Mouse (Mus musculus) midbrain, embryonic 13.5 days (tissue): ENCODE results near the gene Ralgapa1. TPM values are rescaled to one million over a fixed set of nuclear protein-coding genes. Genes with fewer than 3 reads are reported as not detected.

ENCODE experiments used
- ATAC-seq: fragments of 200-750 bp; cut with Nextera tagmentation; 2 replicates; pipeline ENCODE4 v1.8.0; 2017; ENCODE audit warnings: mild to moderate bottlenecking, moderate TSS enrichment, moderate library complexity
- H3K27ac ChIP-seq: fragments of 300-500 bp; sonication (generic); 2 replicates; pipeline ENCODE4 v1.5.1; 2015; ENCODE audit warnings: inconsistent platforms, mild to moderate bottlenecking, moderate library complexity
- H3K27me3 ChIP-seq: fragments of 300-500 bp; sonication (generic); 2 replicates; pipeline ENCODE4 v1.6.1; 2015; ENCODE audit warnings: mild to moderate bottlenecking, inconsistent platforms
- H3K36me3 ChIP-seq: fragments of 300-500 bp; sonication (generic); 2 replicates; pipeline ENCODE4 v1.6.1; 2015; ENCODE audit warnings: mild to moderate bottlenecking, inconsistent platforms
- H3K4me1 ChIP-seq: fragments of 300-500 bp; sonication (generic); replicated peaks from 2 replicates; pipeline ENCODE4 v1.6.1; 2015; ENCODE audit warnings: inconsistent platforms
- H3K4me2 ChIP-seq: fragments of 300-500 bp; sonication (generic); replicated peaks from 2 replicates; pipeline ENCODE4 v1.6.1; 2015; ENCODE audit warnings: moderate library complexity, mild to moderate bottlenecking, inconsistent platforms
- H3K4me3 ChIP-seq: fragments of 300-500 bp; sonication (generic); replicated peaks from 2 replicates; pipeline ENCODE4 v1.5.1; 2015; ENCODE audit warnings: mild to moderate bottlenecking, inconsistent platforms
- H3K9ac ChIP-seq: fragments of 300-500 bp; sonication (generic); replicated peaks from 2 replicates; pipeline ENCODE4 v1.6.1; 2015; ENCODE audit warnings: mild to moderate bottlenecking, inconsistent platforms
- H3K9me3 ChIP-seq: fragments of 300-500 bp; sonication (generic); 2 replicates; pipeline ENCODE4 v1.6.1; 2016; ENCODE audit warnings: mild to moderate bottlenecking, inconsistent platforms
- WGBS: fragments of 180-500 bp; shearing (Covaris S2); methylation state at CpG from one replicate; pipeline ENCODE4 v1.1.7; 2015; 5-methylcytosine and 5-hydroxymethylcytosine counted together
- polyA plus RNA-seq: library from polyadenylated mRNA; unstranded; fragments of >200 nt; fragmentation: Nextera tagmentation; extraction: Ambion mirVana; gene quantifications from 2 replicates; pipeline ENCODE4 v1.2.1, GENCODE M21; 2015

Gene Ralgapa1
- polyA plus RNA-seq, 1 experiment from 2014 or later = 21.8 TPM

DNA sequence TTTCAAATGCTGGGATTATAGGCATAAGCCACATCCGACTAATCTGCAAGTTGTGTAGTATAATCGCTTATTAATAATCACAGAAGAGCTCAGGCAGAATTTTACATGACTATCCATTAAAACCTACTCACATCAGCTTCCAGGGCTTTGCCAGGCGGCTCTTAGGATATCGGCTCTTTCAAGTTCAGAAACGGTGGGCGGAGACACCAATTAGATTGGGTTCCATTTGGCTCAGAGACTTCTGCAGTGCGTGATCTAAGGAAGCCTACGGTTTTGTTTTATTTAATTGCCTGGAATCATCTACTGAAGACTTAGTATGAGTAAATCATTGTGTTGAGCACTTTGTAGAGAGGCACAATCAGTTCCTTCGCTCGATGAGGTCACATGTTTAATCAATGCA lies 249.3 kb downstream of the Ralgapa1 start:
- Histone ChIP-seq H3K27me3 (no peaks in the 10 kb centered on the region), H3K9me3 (no peaks in the 10 kb centered on the region), H3K4me1 (peaks cover 6% of the 10 kb centered on the region), H3K36me3 (no peaks in the 10 kb centered on the region), H3K4me3 (no peak overlapping the region), H3K27ac (no peak overlapping the region), H3K9ac (no peak overlapping the region), H3K4me2 (no peak overlapping the region)
- 79% methylated on average over 10 of the region's 10 CpGs for WGBS
- ATAC-seq = no peak

DNA sequence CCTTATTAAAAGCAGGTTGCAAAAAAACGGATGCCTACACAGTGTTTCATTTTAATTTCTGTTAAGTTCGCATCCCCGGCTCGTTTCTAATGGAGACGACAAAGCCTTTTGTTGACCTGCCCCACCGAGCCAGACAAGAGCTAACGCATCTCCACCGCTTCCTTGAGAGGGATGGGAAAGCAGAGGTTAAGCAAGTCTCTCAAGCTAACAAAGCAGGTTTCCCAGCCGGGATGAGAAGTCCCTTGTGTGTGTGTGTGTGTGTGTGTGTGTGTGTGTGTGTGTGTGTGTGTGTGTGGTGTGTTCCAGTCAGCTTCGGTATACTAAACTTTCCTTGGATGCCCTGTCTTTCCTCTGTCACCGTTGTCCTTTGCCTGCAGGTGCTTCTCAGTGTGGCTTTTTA lies 249.8 kb downstream of the Ralgapa1 start:
- no peak overlapping the region for H3K4me3 ChIP-seq
- H3K27ac ChIP-seq = no peak overlapping the region
- peaks cover 6% of the 10 kb centered on the region for H3K4me1 ChIP-seq
- ATAC-seq = no peak
- H3K27me3 ChIP-seq = no peaks in the 10 kb centered on the region
- H3K9me3 ChIP-seq = no peaks in the 10 kb centered on the region
- 63% methylated on average over 10 of the region's 11 CpGs for WGBS
- H3K4me2 ChIP-seq = no peak overlapping the region
- H3K9ac ChIP-seq = no peak overlapping the region
- no peaks in the 10 kb centered on the region for H3K36me3 ChIP-seq

DNA sequence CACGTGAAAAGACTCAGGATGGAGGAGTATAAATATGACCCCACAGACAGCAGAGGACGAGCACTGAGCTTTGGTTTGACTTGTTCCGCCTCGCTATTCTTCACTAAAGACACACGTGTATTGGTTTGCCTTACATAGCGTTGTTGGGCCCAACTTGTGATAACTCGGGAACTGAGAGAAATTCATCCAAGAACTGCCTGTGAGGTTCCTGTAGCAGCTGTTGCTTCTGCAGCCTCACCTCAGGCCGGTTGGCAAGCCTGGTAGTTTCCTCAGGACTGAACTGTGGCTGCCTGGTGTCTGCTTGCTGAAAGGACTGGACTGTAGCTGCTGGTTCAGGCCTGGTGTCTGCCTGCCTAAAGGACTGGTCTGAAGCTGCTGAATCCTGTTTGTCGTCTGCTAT lies 250.3 kb downstream of the Ralgapa1 start:
- Histone ChIP-seq H3K4me1 (peaks cover 6% of the 10 kb centered on the region), H3K4me3 (no peak overlapping the region), H3K9me3 (no peaks in the 10 kb centered on the region), H3K4me2 (no peak overlapping the region), H3K36me3 (no peaks in the 10 kb centered on the region), H3K9ac (no peak overlapping the region), H3K27me3 (no peaks in the 10 kb centered on the region), H3K27ac (no peak overlapping the region)
- 91% methylated on average over 9 of the region's 9 CpGs for WGBS
- ATAC-seq = no peak

DNA sequence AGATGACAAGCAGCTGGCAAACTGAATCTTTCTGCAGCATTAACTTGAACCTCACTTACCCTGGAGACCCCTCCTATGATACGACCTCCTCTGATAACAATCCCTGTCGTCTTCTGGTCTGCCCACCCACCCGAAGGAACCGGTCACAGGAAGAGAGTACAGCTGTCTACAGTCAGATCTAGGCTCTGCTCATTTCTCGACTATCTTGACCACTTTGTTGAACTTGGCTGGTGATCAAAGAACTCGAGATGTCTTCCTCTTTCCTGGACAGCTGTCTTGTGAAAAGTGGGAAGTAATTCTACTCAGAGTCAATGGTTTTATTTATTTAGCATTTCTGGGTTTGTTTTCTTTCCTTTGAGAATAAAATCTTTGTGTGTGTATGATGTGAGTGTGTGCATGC lies 251.3 kb downstream of the Ralgapa1 start:
- H3K27me3 ChIP-seq = no peaks in the 10 kb centered on the region
- 87% methylated on average over 6 of the region's 6 CpGs for WGBS
- H3K4me3 ChIP-seq = no peak overlapping the region
- no peak overlapping the region for H3K4me2 ChIP-seq
- no peak overlapping the region for H3K27ac ChIP-seq
- no peaks in the 10 kb centered on the region for H3K36me3 ChIP-seq
- ATAC-seq = no peak
- H3K4me1 ChIP-seq = peaks cover 6% of the 10 kb centered on the region
- H3K9me3 ChIP-seq = no peaks in the 10 kb centered on the region
- no peak overlapping the region for H3K9ac ChIP-seq

DNA sequence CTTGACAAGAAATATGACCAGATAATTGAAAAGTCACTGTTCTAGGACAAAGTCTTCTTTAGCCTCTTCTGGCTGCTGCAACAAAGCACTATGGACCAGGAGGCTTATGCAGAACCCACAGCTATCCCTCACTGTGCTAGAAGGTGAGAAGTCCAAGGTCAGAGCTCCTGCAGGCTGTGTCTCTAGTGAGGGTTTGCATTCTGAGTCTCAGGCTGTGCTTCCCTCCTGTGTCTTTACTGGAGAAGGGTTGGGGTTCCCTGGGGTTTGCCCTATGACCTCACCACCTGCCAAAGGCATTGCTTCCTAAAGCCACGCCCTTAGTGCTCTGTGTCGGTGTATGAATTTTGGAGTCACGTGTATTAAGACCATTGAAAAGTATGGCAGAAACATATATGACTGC lies 252.5 kb downstream of the Ralgapa1 start:
- no peak for ATAC-seq
- Histone ChIP-seq H3K4me2 (no peak overlapping the region), H3K9me3 (no peaks in the 10 kb centered on the region), H3K9ac (no peak overlapping the region), H3K27ac (no peak overlapping the region), H3K4me3 (no peak overlapping the region), H3K4me1 (no peaks in the 10 kb centered on the region), H3K36me3 (no peaks in the 10 kb centered on the region), H3K27me3 (no peaks in the 10 kb centered on the region)
- WGBS = 83% methylated on average over 3 of the region's 3 CpGs

DNA sequence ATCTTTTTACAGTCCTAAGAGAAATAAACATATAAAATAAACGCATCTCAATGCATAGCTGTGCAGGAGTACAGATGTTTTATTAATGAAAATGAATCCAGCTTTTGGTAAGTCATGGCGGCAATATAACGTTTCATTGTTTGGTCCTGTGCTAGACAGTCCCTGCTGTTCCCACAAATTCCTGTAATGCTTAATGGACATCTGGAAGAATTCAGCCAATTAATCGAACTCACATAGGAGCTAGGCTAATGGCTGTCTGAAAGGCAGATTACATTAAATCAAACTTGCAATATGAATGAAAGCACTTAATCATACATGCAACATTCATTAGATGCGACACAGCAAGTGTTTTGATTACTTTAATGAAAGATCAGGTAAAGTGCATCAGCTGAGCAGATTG lies 254.1 kb downstream of the Ralgapa1 start:
- WGBS = 85% methylated on average over 5 of the region's 5 CpGs
- H3K27me3 ChIP-seq = no peaks in the 10 kb centered on the region
- H3K9me3 ChIP-seq = no peaks in the 10 kb centered on the region
- H3K4me2 ChIP-seq = no peak overlapping the region
- no peaks in the 10 kb centered on the region for H3K36me3 ChIP-seq
- H3K4me3 ChIP-seq = no peak overlapping the region
- H3K4me1 ChIP-seq = no peaks in the 10 kb centered on the region
- no peak overlapping the region for H3K9ac ChIP-seq
- ATAC-seq = no peak
- no peak overlapping the region for H3K27ac ChIP-seq

DNA sequence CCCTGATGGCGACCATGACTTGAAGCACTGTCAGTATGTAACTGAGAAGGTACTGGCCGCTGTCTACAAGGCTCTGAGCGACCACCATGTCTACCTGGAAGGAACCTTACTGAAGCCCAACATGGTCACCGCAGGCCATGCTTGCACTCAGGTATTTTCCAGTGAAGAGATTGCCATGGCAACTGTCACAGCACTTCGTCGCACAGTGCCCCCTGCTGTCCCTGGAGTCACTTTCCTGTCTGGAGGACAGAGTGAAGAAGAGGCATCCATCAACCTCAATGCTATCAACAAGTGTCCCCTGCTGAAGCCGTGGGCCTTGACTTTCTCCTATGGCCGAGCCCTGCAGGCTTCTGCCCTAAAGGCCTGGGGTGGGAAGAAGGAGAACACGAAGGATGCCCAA lies 255.1 kb downstream of the Ralgapa1 start:
- Histone ChIP-seq H3K9ac (no peak overlapping the region), H3K27ac (no peak overlapping the region), H3K4me1 (no peaks in the 10 kb centered on the region), H3K36me3 (no peaks in the 10 kb centered on the region), H3K9me3 (no peaks in the 10 kb centered on the region), H3K4me3 (no peak overlapping the region), H3K27me3 (no peaks in the 10 kb centered on the region), H3K4me2 (no peak overlapping the region)
- WGBS = 78% methylated on average over 9 of the region's 9 CpGs
- no peak for ATAC-seq

DNA sequence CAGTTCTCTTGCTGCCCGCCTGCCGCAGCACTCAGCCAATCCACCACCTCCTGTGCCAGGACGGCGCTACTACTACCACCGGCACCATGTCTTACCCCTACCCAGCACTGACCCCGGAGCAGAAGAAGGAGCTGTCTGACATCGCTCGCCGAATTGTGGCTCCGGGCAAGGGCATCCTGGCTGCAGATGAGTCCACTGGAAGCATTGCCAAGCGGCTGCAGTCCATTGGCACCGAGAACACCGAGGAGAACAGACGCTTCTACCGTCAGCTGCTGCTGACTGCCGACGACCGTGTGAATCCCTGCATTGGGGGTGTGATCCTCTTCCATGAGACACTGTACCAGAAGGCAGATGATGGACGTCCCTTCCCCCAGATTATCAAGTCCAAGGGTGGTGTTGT lies 255.8 kb downstream of the Ralgapa1 start, which contains the start of gene Aldoart2:
Gene Aldoart2, plus strand, starts transcription at position 34 of the 400 bp plus-strand sequence.
- ATAC-seq = no peak
- peaks cover 5% of the 10 kb centered on the region for H3K4me1 ChIP-seq
- H3K27me3 ChIP-seq = no peaks in the 10 kb centered on the region

DNA sequence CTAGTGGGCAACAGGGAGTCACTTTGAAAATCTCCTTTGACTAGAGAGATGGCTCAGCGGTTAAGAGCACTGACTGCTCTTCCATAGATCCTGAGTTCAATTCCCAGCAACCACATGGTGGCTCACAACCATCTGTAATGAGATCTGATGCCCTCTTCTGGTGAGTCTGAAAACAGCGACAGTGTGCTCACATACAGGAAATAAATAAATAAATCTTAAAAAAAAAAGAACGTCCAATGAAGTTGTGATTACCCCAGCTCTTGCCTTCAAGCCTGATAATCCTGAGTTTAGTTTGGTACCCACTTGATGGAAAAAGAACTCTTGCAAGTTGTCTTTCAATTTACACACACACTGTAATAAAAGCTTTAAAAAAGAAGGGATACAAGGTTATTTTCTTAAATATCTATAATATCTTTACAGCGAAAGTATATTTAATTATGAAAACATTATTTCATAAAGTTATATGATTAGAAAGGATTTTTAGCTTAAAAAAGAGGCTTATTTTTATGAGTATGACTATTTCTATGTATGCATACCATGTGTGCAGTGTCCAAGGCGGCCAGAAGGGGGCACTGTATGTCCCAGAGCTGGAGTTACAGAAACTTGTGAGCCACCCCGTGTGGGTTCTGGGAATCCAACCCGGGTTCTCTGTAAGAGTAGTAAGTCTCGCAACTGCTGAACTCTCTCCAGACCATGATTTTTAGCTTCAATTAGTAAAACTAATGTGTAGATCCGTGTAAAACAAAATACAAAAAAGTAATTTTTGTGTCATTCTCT lies 256.6 kb downstream of the Ralgapa1 start:
- 85% methylated on average over 9 of the region's 9 CpGs for WGBS
- H3K27me3 ChIP-seq = no peaks in the 10 kb centered on the region
- no peak overlapping the region for H3K4me2 ChIP-seq
- no peak overlapping the region for H3K4me3 ChIP-seq
- no peaks in the 10 kb centered on the region for H3K9me3 ChIP-seq
- no peak overlapping the region for H3K9ac ChIP-seq
- no peak overlapping the region for H3K27ac ChIP-seq
- no peaks in the 10 kb centered on the region for H3K36me3 ChIP-seq
- H3K4me1 ChIP-seq = peaks cover 10% of the 10 kb centered on the region
- no peak for ATAC-seq

More for the DNA sequence above, 255.8 kb downstream of the Ralgapa1 start, which contains the start of gene Aldoart2:
- H3K9ac ChIP-seq = no peak within 1 kb of the TSS
- H3K27ac ChIP-seq = no peak within 1 kb of the TSS
- H3K4me3 ChIP-seq = no peak within 1 kb of the TSS
- H3K4me2 ChIP-seq = no peak within 1 kb of the TSS
- 95% methylated on average over 19 of the region's 19 CpGs for WGBS
- no peaks in the 10 kb centered on the region for H3K36me3 ChIP-seq
- no peaks in the 10 kb centered on the region for H3K9me3 ChIP-seq

DNA sequence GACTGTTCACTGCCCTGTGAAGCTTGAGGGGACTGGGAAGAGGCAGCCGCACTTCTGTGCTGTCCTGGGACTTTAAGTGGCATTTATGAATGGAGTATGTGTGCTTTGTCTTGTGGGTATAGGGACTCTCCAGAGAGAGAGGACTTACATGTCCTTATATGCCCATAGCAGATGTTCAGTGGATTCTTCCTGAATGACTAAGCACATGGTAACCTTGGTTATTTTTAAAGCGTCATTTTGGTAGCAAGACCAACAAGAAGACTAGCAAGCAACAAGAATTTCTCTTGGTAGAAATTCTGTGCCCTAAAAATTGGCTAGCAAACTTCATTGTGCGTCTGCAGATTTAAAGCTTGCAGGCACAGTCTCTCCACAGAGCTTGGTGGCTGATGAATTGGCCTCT lies 257.2 kb downstream of the Ralgapa1 start:
- WGBS = 90% methylated on average over 3 of the region's 3 CpGs
- no peaks in the 10 kb centered on the region for H3K9me3 ChIP-seq
- H3K4me3 ChIP-seq = no peak overlapping the region
- H3K4me1 ChIP-seq = peaks cover 10% of the 10 kb centered on the region
- ATAC-seq = no peak
- H3K9ac ChIP-seq = no peak overlapping the region
- H3K36me3 ChIP-seq = no peaks in the 10 kb centered on the region
- H3K27me3 ChIP-seq = no peaks in the 10 kb centered on the region
- H3K4me2 ChIP-seq = no peak overlapping the region
- no peak overlapping the region for H3K27ac ChIP-seq

DNA sequence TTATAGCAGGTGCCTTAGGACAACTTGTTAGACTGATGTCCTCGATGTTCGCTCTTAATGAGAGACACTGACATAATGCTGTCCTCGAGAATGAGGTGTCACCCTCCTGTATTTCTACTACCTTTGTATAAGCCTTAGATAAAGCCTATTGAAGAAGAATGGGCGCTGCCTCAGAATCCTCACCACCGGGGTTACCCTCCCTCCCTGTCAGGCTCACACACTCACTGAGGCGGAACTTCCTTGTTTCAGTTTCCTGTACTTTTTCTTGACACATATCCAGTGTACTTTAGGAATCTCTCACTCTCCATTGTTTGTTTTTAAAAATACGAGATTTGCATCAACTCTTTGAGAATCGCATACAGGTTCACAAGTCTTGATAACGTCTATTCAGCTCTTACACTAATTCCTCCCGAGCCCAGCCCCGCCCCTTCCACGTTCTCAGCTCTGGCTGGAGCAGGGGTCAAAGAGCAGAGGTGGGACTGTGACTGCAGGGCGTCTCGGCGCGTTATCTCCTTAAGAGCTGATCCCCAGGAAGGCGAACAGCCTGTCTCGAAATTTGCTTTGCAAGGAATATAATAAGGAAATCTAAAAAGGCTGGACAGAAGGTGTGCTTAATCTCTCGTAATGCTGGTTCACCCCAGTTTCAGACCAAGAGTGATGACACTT lies 260.8 kb downstream of the Ralgapa1 start:
- H3K27me3 ChIP-seq = no peaks in the 10 kb centered on the region
- WGBS = 7% methylated on average over 19 of the region's 19 CpGs
- H3K9me3 ChIP-seq = no peaks in the 10 kb centered on the region
- H3K4me2 ChIP-seq = peak overlapping the region; percentile 57
- ATAC-seq = no peak
- H3K36me3 ChIP-seq = no peaks in the 10 kb centered on the region
- peak overlapping the region; percentile 32; the same call in 1 of the 2 replicates for H3K9ac ChIP-seq
- H3K4me1 ChIP-seq = peaks cover 10% of the 10 kb centered on the region
- H3K4me3 ChIP-seq = peak overlapping the region; percentile 30
- H3K27ac ChIP-seq = no peak overlapping the region

DNA sequence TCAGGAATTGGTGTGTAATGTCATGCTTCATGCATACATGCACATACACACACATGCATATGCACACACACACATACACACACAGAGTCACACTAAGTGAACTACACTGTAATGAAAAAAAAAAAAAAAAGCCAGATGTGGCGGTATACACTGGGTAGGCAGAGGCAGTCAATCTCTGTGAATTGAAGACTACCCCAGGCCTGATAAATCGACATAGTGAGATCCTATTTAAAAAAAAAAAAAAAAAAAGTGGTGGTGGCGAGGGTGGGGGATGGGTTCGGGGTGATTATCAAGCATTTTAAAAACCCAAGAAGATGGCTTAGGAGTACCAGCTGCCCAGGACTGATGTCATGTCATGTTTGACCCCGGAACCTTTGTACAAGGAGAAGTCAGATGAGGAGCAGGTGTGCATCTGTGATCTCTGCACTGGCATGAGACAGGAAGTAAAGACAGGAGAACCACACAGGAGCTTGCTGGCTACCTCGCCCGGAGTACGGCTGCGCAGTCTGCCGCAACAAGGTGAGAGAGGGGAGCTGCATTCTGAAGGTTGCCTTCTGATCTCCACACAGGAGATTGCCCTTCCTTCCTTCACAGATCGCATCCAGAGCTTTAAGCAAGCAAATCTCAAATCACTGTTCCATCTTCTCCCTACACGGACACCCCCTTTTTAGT lies 261.6 kb downstream of the Ralgapa1 start:
- no peak overlapping the region for H3K4me2 ChIP-seq
- peaks cover 10% of the 10 kb centered on the region for H3K4me1 ChIP-seq
- no peaks in the 10 kb centered on the region for H3K27me3 ChIP-seq
- no peaks in the 10 kb centered on the region for H3K9me3 ChIP-seq
- 85% methylated on average over 12 of the region's 12 CpGs for WGBS
- no peak overlapping the region for H3K27ac ChIP-seq
- no peaks in the 10 kb centered on the region for H3K36me3 ChIP-seq
- no peak overlapping the region for H3K9ac ChIP-seq
- no peak for ATAC-seq
- no peak overlapping the region for H3K4me3 ChIP-seq
